Mouse (Mus musculus) CH12.LX (cell line): Measurements from ENCODE around the gene 2200002J24Rik. TPM values are rescaled to one million over a fixed set of nuclear protein-coding genes. Genes with fewer than 3 reads are reported as not detected.

Experiments
- DNase-seq: peaks from one replicate; pipeline ENCODE4 v3.0.0-alpha.2; 2013; ENCODE audit errors: extremely low read depth
- H3K27ac ChIP-seq: 2 replicates; pipeline ENCODE4 v1.5.1; 2012; ENCODE audit warnings: low read depth, mild to moderate bottlenecking, control low read depth, moderate library complexity; ENCODE audit not compliant: insufficient read depth
- H3K27me3 ChIP-seq: replicated peaks from 2 replicates; pipeline ENCODE3; 2012; ENCODE audit warnings: inconsistent platforms
- H3K36me3 ChIP-seq, 2 experiments: replicated peaks in 1 of 2; 2 replicates each; pipeline versions ENCODE3 to v1.6.1; 2012; ENCODE audit warnings: inconsistent platforms in 1 of 2, low read length in 1 of 2, mild to moderate bottlenecking in 1 of 2, mixed read lengths in 1 of 2, moderate library complexity in 1 of 2; ENCODE audit not compliant: control insufficient read depth in 1 of 2, insufficient read depth in 1 of 2
- H3K4me1 ChIP-seq, 2 experiments: 2 replicates each; pipeline ENCODE4 v1.6.1; 2012; ENCODE audit warnings: inconsistent platforms in 1 of 2, moderate library complexity in 1 of 2; ENCODE audit not compliant: insufficient read depth in 2 of 2, control insufficient read depth in 1 of 2
- H3K4me2 ChIP-seq: 2 replicates; pipeline ENCODE4 v1.6.1; 2012; ENCODE audit warnings: low read depth, mild to moderate bottlenecking, control low read depth; ENCODE audit not compliant: poor library complexity, insufficient read depth, severe bottlenecking
- H3K4me3 ChIP-seq, 3 experiments: fragments of 150-350 bp in 1 of 3; sonication (generic) in 1 of 3; replicated peaks in 1 of 3; 2 replicates each; pipeline versions ENCODE3 to v1.5.1; 2011 to 2012; ENCODE audit warnings: low read depth in 2 of 3, low read length in 2 of 3, mild to moderate bottlenecking in 2 of 3, moderate library complexity in 2 of 3, control low read depth in 1 of 3, improper control_type of control experiment in 1 of 3, inconsistent platforms in 1 of 3, mixed read lengths in 1 of 3; ENCODE audit not compliant: poor library complexity in 1 of 3
- H3K79me2 ChIP-seq: replicated peaks from 2 replicates; pipeline ENCODE4 v1.6.1; 2012; ENCODE audit warnings: mild to moderate bottlenecking, moderate library complexity; ENCODE audit not compliant: control insufficient read depth, poor library complexity, insufficient read depth, severe bottlenecking; ENCODE audit errors: extremely low read depth
- H3K9ac ChIP-seq: 2 replicates; pipeline ENCODE4 v1.6.1; 2012; ENCODE audit warnings: low read depth, mild to moderate bottlenecking, control low read depth, moderate library complexity; ENCODE audit not compliant: insufficient read depth
- H3K9me3 ChIP-seq: replicated peaks from 2 replicates; pipeline ENCODE3; 2012; ENCODE audit warnings: low read length, inconsistent platforms, mixed read lengths
- CHD2 ChIP-seq: IDR thresholded peaks from 2 replicates; pipeline ENCODE4 v1.6.1; 2011; ENCODE audit warnings: low read length, improper control_type of control experiment
- CTCF ChIP-seq, 2 experiments: IDR thresholded peaks in 1 of 2; conservative IDR thresholded peaks in 1 of 2; 2 replicates each; pipeline ENCODE4 v1.5.1; 2011 to 2012; ENCODE audit warnings: low read depth in 2 of 2, low read length in 2 of 2, improper control_type of control experiment in 1 of 2, inconsistent platforms in 1 of 2, mild to moderate bottlenecking in 1 of 2, moderate library complexity in 1 of 2
- ETS1 ChIP-seq: conservative IDR thresholded peaks from 2 replicates; pipeline ENCODE4 v1.6.1; 2012; ENCODE audit warnings: low read depth, mild to moderate bottlenecking, inconsistent platforms, low read length, improper control_type of control experiment, moderate library complexity
- GABPA ChIP-seq: IDR thresholded peaks from 2 replicates; pipeline ENCODE4 v1.6.1; 2012; ENCODE audit warnings: low read depth, low read length, improper control_type of control experiment, inconsistent platforms; ENCODE audit not compliant: insufficient replicate concordance
- HCFC1 ChIP-seq: IDR thresholded peaks from 2 replicates; pipeline ENCODE4 v1.6.1; 2012; ENCODE audit warnings: low read depth, mild to moderate bottlenecking, inconsistent platforms, low read length, improper control_type of control experiment
- IRF4 ChIP-seq: IDR thresholded peaks from 2 replicates; pipeline ENCODE4 v1.6.1; 2014; ENCODE audit warnings: low read depth, mild to moderate bottlenecking, inconsistent platforms, low read length, improper control_type of control experiment
- JUN ChIP-seq: IDR thresholded peaks from 2 replicates; pipeline ENCODE4 v1.6.1; 2011; ENCODE audit warnings: low read depth, mild to moderate bottlenecking, low read length, improper control_type of control experiment, moderate library complexity; ENCODE audit not compliant: insufficient read depth
- MAFK ChIP-seq: IDR thresholded peaks from 2 replicates; pipeline ENCODE4 v1.6.1; 2011; ENCODE audit warnings: low read length, improper control_type of control experiment; ENCODE audit not compliant: insufficient replicate concordance
- MYC ChIP-seq: IDR thresholded peaks from 2 replicates; pipeline ENCODE4 v1.6.1; 2011; ENCODE audit warnings: low read depth, mild to moderate bottlenecking, improper control_type of control experiment, low read length
- PAX5 ChIP-seq: IDR thresholded peaks from 2 replicates; pipeline ENCODE4 v1.6.1; 2012; ENCODE audit warnings: low read length, inconsistent platforms, mixed read lengths
- SMC3 ChIP-seq: IDR thresholded peaks from 2 replicates; pipeline ENCODE4 v1.6.1; 2011; ENCODE audit warnings: low read depth, low read length, improper control_type of control experiment
- UBTF ChIP-seq: IDR thresholded peaks from 2 replicates; pipeline ENCODE4 v1.6.1; 2012; ENCODE audit warnings: low read depth, mild to moderate bottlenecking, inconsistent platforms, low read length, improper control_type of control experiment, moderate library complexity
- ZMIZ1 ChIP-seq: IDR thresholded peaks from 2 replicates; pipeline ENCODE4 v1.6.1; 2012; ENCODE audit warnings: low read depth, mild to moderate bottlenecking, inconsistent platforms, low read length, improper control_type of control experiment
- ZNF384 ChIP-seq: IDR thresholded peaks from 2 replicates; pipeline ENCODE4 v1.6.1; 2012; ENCODE audit warnings: low read depth, low read length, improper control_type of control experiment, inconsistent platforms
- dilution Hi-C: fragments of 300-500 bp; cut with MboI; formaldehyde crosslinking; loops from 2 replicates; pipeline ENCODE4 v1.14.3; 2020; ENCODE audit warnings: low sequenced_read_pairs; ENCODE audit not compliant: extremely low pct_unique_long_range_greater_than_20kb, extremely low pct_ligation_motif_present
- in situ Hi-C: fragments of 300-500 bp; cut with MboI; formaldehyde crosslinking; loops from 3 replicates; pipeline ENCODE4 v1.14.3; 2019; ENCODE audit warnings: low sequenced_read_pairs, low pct_ligation_motif_present, low pct_unique_long_range_greater_than_20kb, mixed read lengths
- polyA plus RNA-seq: library from polyadenylated mRNA; unstranded; fragments of >175 nt; gene quantifications from 2 replicates; pipeline ENCODE4 v1.2.1, GENCODE M21; 2012; ENCODE audit warnings: low read depth; ENCODE audit not compliant: insufficient read length
- total RNA-seq, 2 experiments: library from RNA; depleted of rRNA; stranded (reverse); fragments of 300-350 nt in 1 of 2; fragments of >200 nt in 1 of 2; gene quantifications; 2 replicates each; pipeline ENCODE4 v1.2.3; 2012 to 2014

The 2200002J24Rik gene
- total and polyA plus RNA-seq, 3 experiments, result 2.9 to 4.0 (median 3.0) TPM

GRCm38 (mm10) chr7:30711942-30712341 lies 13.2 kb downstream of the 2200002J24Rik start, which contains the start of gene Atp4a:
Atp4a (plus strand) TSS chr7:30712209.
- in situ Hi-C loops, result loop anchor here (5.0 kb wide), 1 partner anchor 35 kb away; no protein-coding TSS in a partner anchor

GRCm38 (mm10) chr7:30717006-30717715 lies 18.4 kb downstream of the 2200002J24Rik start:
- no peaks in the 10 kb centered on the region for H3K36me3 ChIP-seq
- H3K9me3 ChIP-seq, result no peaks in the 10 kb centered on the region
- H3K4me1 ChIP-seq, result peaks cover 13 to 24% of the 10 kb centered on the region in 2 experiments
- no peak overlapping the region for H3K27ac ChIP-seq
- H3K79me2 ChIP-seq, result no peaks in the 10 kb centered on the region
- no peak overlapping the region for H3K9ac ChIP-seq
- TF ChIP-seq ETS1 (no peak), UBTF (no peak)
- in situ Hi-C loops (no loop called here), dilution Hi-C loops (no loop called here)
- H3K4me2 ChIP-seq, result no peak overlapping the region
- no peak for DNase-seq
- H3K4me3 ChIP-seq, result no peak overlapping the region
- H3K27me3 ChIP-seq, result peaks cover 16% of the 10 kb centered on the region

More at GRCm38 (mm10) chr7:30711942-30712341, 13.2 kb downstream of the 2200002J24Rik start, which contains the start of gene Atp4a:
- DNase-seq, result no peak
- Histone ChIP-seq H3K36me3 (no peaks in the 10 kb centered on the region), H3K79me2 (no peaks in the 10 kb centered on the region)
- no peak for TF ChIP-seq MYC
- TF ChIP-seq GABPA, result no peak
- TF ChIP-seq CHD2, result no peak
- no peak for TF ChIP-seq ZMIZ1
- TF ChIP-seq HCFC1, result no peak
- no peak for TF ChIP-seq JUN
- TF ChIP-seq CTCF (conservative IDR thresholded peaks at IDR 0.05 in 1 of 2, IDR thresholded peaks at IDR 0.05 in 1 of 2; ENCODE audit: low read depth in 2 of 2, low read length in 2 of 2), result no peak
- no peak for TF ChIP-seq IRF4
- TF ChIP-seq MAFK, result no peak
- TF ChIP-seq PAX5, result no peak
- no peak for TF ChIP-seq ZNF384
- no peak for TF ChIP-seq SMC3
- TF ChIP-seq, all 38 proteins: peak for 0
- no peak within 1 kb of the TSS for H3K4me3 ChIP-seq
- H3K4me2 ChIP-seq, result no peak within 1 kb of the TSS
- dilution Hi-C loops, result no loop called here
- H3K27me3 ChIP-seq, result peaks cover 30% of the 10 kb centered on the region
- no peak within 1 kb of the TSS for H3K9ac ChIP-seq
- H3K27ac ChIP-seq, result no peak within 1 kb of the TSS
- H3K9me3 ChIP-seq, result no peaks in the 10 kb centered on the region
- H3K4me1 ChIP-seq, result peaks cover 5 to 17% of the 10 kb centered on the region in 2 experiments; a peak in 3 of 4 replicates
